Mouse (Mus musculus): ENCODE measurements around the gene Fancc.
A peak's percentile ranks its signal among the peaks of the same experiment; 100 is the strongest.
"Not testable (repeated sequence)": the region's sequence is repeated elsewhere in the genome, so short reads cannot be mapped to it uniquely, and the experiment has no call there.

Gene Fancc

GRCm38 (mm10) chr13:63315111-63315510 lies 182.0 kb downstream of the Fancc start:
- not testable (repeated sequence) for DNase-seq

- DNase-seq, result no peak
Measured at GRCm38 (mm10) chr13:63314608-63314920, 182.5 kb downstream of the Fancc start.

GRCm38 (mm10) chr13:63313748-63314607 lies 183.1 kb downstream of the Fancc start:
- no peak for DNase-seq

DNA sequence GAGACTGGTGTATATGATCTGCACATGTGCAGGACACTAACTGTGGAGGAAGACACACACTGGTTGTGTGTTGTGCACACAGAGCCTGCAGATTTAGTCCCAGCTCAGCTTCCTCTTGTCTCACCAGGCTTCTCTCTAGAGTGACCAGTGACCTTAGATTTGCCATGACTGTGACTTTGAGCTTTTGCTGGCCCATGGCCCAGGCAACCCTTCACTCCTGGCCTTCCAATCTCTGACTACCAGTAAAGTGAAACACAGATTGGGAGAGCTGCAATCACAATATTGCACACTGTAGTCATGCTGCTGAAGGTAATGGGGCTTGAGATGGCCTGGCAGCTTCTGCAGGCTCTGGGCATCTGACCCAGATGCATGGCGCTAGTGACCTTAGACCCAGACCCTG lies 183.8 kb downstream of the Fancc start:
- peak; percentile 69 for DNase-seq

- DNase-seq, result no peak
Measured at GRCm38 (mm10) chr13:63311156-63311555, 185.9 kb downstream of the Fancc start.

DNA sequence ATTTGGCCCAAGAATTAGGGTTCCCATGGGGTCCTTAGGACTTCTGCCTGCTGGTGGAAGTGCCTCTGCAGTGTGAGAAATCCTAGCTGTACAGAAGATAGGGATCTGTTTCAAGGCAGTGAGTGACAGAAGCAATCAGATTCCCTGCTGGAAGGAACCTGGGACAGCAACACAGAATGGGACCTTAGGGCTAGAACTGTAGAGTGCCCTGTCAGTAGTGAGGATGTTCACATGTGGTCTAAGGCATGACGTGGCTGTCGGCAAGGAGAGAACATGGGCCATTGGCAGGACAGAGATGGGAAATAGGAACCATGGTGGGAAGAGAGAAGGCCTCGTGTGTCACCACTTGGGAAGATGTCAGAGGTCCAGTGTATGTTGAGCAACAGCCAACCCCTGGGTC lies 187.5 kb downstream of the Fancc start:
- DNase-seq, result no peak

DNA sequence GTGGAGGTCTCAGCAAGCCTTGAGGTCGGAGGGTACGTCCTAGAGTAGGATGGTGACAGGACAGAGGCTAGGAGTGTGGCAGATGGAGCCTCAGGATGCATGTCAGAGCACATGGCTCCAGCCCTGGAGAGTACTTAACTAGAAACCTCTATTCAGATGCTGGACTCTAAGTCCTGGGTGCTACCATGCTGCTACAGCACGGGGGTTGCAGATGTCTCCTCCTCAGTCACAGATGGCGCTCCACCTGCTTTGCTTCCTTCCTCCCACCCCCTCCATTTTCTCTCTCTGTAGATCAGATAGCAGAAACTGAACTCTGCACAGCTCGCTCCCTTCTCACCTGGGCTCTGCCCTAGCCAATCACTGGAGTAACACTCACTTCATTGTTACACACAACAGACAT lies 190.3 kb downstream of the Fancc start:
- DNase-seq, result no peak

DNA sequence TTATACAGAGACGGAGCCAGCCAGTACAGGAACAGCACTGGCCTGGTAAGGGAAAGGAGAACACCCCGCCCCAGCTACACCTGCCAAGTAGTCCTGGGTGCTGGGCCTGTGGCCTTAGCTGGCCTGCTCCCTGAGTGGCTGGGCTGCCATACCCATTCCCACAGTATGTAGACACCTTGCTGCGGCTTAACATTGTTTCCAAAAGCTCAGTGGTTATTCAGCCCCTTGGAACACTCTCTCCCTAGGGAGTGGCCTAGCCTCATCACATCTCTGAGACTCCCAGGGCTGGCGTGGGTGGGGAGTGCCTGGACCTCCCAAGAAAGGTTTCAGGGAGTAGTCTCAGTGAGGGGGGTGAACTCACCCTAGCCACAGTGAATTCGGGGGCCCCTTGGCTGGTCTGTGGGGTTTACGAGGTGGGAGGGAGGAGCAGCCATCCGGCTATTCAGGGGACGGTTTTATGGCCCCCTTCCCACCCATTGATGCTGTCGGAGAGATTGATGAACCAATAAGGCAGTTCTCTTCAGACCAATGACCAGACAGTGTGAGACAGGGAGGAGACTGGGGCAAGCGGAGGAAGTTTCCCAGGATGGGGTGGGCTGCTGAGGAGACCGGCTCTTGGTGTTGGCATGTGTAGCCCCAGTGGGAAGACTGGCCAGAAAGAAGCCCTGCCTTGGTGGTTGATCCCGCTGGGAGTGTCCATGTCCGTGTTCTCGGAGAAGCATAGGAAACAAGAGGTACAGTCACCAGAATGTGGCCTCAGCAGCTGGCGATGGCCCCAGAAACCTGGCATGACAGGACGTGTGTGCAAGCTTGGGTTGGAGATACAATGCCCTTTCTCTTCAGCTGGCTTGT lies 191.7 kb downstream of the Fancc start:
- no peak for DNase-seq

GRCm38 (mm10) chr13:63304799-63305159 lies 192.3 kb downstream of the Fancc start:
- no peak for DNase-seq

- DNase-seq, result peak; percentile 71
Measured at GRCm38 (mm10) chr13:63304124-63304792, 192.8 kb downstream of the Fancc start.

DNA sequence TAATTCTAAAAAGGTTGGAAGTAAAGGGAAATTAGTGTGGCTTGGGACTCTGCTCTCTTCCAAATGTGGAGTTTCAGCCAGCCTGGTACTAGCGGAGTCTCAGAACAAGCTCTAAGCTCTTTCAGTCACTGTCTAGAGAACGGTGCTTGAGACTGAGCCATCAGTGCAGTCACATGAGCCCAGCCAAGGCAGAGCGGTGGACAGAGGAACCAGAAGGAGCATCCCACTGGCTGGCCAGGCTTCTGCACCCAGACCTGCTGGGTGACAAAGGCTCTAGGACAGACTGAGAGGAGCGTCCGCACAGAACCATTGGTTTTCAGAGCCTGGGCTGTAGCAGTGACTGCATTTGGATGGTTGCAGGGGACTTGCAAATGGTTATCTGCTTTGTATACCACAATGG lies 194.7 kb downstream of the Fancc start:
- no peak for DNase-seq

GRCm38 (mm10) chr13:63301764-63302209 lies 195.3 kb downstream of the Fancc start:
- DNase-seq, result no peak

- no peak for DNase-seq
Measured at GRCm38 (mm10) chr13:63300929-63301328, 196.1 kb downstream of the Fancc start.

GRCm38 (mm10) chr13:63298931-63299330 lies 198.1 kb downstream of the Fancc start:
- DNase-seq, result no peak

GRCm38 (mm10) chr13:63297933-63298332 lies 199.1 kb downstream of the Fancc start:
- DNase-seq, result no peak

GRCm38 (mm10) chr13:63297003-63297402 lies 200.1 kb downstream of the Fancc start:
- no peak for DNase-seq

DNA sequence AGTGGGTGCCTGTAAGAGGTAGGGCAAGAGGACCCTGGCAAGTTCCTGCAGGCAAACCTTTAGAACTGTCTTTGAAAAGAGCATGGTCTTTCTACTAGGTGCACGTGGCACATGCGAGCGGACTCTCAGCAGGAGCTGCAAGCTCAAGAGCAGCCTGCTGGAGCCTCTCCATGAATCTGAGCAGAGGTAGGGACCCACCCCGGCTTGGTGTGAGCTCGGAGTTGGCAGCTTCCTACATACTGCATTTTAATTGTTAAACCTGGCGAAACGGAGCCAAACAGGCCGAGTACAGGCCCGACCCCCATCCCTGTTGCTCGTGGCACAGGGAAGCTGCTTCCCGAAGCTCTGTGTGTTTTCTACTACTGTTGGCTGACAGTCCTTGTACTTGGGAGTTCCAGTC lies 200.8 kb downstream of the Fancc start:
- DNase-seq, result peak; percentile 69

DNA sequence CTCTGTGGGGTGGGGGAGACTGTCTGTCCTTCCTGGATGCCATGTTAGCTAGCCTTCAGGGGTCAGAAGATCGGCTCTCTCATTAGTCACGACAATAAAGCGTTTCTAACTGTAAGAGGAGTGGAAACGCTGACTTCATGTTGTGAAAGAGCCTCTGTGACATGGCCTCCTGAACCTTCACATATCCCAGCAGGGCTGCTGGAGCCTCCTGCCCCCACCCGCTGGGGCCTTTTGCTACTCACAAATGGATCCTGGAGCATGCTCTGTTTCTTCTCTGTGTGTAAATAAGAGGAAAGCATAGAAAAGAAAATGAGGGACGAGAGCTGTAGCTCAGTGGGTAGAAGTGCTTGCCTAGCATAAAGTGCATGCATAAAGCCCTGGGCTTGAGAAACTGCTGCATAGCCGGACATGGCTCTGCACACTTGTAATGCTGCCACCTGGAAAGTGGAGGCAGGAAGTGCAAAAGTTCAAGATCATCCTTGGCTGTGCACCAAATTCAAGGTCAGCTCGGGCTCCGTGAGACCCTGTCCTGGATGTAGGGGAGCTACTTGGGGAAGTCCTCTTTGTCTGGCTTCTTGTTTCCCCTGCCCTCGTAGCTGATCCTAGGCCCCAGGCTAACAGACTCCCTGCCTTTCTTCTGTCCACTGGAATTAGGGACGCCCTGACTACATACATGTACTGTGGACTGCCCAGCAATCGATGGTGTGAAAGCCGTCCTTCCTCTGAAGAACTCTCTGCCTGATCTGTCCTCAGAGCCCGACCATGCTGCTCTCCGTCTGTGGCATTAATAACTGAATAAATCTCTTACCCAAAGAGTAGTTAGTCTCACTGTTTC lies 202.5 kb downstream of the Fancc start:
- peak; percentile 76 for DNase-seq

GRCm38 (mm10) chr13:63293647-63294046 lies 203.4 kb downstream of the Fancc start:
- no peak for DNase-seq

DNA sequence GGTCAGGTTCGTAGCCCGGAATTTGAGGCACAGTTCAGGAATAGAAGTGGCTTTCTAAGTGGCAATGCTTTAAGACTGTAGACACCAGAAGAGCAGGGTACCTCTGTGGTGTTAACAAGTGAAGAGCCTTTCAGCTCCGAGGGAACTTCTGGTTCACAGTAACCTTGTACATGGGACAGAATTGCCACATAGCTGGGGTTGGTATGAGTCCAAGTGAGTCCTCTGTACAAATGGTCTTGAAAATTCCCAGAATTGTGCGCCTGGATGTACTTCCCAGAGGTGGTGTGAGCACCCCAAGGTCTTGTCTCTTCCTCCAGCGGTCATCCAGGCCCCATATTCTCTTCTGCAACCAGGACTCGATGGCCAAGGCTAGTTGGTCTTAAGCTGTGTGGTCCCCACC lies 206.1 kb downstream of the Fancc start:
- no peak for DNase-seq

DNA sequence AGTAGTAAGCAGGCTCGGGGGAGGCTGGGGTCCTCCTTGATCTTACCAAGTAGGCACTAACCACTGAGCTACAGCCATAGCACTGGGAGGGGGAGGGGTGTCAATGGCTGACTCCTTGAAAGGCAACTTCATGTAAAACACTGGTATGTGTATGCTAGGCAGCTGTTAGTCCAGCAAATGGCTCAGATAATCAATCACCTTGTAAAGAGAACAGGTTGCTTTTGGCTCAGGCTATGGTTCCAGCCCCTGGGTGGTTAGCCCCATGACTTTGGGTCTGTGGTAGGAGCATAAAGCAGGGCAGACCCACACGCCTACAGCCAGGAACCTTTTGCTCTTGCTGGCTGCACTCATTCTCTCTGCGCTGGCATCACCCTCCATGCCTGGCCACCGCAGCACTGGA lies 207.0 kb downstream of the Fancc start:
- DNase-seq, result no peak

GRCm38 (mm10) chr13:63289687-63290086 lies 207.4 kb downstream of the Fancc start:
- no peak for DNase-seq

DNA sequence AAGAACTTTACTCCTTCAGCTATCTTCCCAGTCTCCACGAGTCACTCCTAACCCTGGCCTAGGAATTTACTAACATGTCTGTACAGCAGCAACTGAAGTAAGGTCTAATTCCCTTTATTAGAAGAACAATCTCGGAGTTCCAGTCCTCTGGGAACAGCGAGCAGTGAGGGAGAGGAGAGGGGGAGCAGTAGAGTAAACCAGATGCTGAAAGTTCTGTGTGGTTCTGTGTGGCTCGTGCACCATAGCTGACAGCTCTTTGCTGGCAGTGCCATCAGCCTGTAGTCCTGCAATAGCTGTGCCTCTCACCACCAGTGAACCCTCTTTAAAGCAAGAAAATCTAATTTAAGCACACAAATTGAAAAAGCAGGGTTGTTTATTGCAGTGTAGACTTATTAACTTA lies 207.9 kb downstream of the Fancc start:
- DNase-seq, result no peak
